Mouse (Mus musculus) erythroblast, embryonic 14.5 days (primary cell): Measurements from ENCODE around the gene Mllt10.

Source experiments
- GATA1 ChIP-seq: IDR thresholded peaks from 2 replicates; pipeline ENCODE4 v1.6.1; 2012; ENCODE audit warnings: low read length, inconsistent platforms, mixed read lengths
- TAL1 ChIP-seq: IDR thresholded peaks from 3 replicates; pipeline ENCODE4 v1.6.1; 2012; ENCODE audit warnings: low read length, inconsistent platforms, mixed read lengths

GRCm38 (mm10) chr2:18219569-18219968 lies 164.5 kb downstream of the Mllt10 start:
- TF ChIP-seq GATA1 (no peak), TAL1 (no peak)
